Mouse (Mus musculus) hindbrain, embryonic 16.5 days (tissue): ENCODE results near the gene Galnt11. TPM values are rescaled to one million over a fixed set of nuclear protein-coding genes. Genes with fewer than 3 reads are reported as not detected.

Experiments used
- ATAC-seq: fragments of 200-750 bp; cut with Nextera tagmentation; 2 replicates; pipeline ENCODE4 v1.8.0; 2017; ENCODE audit warnings: moderate TSS enrichment, moderate library complexity
- H3K27ac ChIP-seq: fragments of 300-500 bp; sonication (generic); 2 replicates; pipeline ENCODE4 v1.5.1; 2014; ENCODE audit warnings: low read depth, mild to moderate bottlenecking, control low read depth, low read length, moderate library complexity
- H3K27me3 ChIP-seq: fragments of 300-500 bp; sonication (generic); replicated peaks from 2 replicates; pipeline ENCODE4 v1.6.1; 2014; ENCODE audit warnings: low read length; ENCODE audit not compliant: control insufficient read depth, insufficient read depth
- H3K36me3 ChIP-seq: fragments of 300-500 bp; sonication (generic); 2 replicates; pipeline ENCODE4 v1.6.1; 2014; ENCODE audit warnings: mild to moderate bottlenecking, low read length, moderate library complexity, mixed read lengths; ENCODE audit not compliant: control insufficient read depth, insufficient read depth
- H3K4me1 ChIP-seq: fragments of 300-500 bp; sonication (generic); 2 replicates; pipeline ENCODE4 v1.6.1; 2014; ENCODE audit warnings: low read depth, low read length; ENCODE audit not compliant: control insufficient read depth, insufficient read depth
- H3K4me2 ChIP-seq: fragments of 300-500 bp; sonication (generic); 2 replicates; pipeline ENCODE4 v1.6.1; 2014; ENCODE audit warnings: mild to moderate bottlenecking, low read length, control low read depth, moderate library complexity
- H3K4me3 ChIP-seq: fragments of 300-500 bp; sonication (generic); 2 replicates; pipeline ENCODE4 v1.5.1; 2014; ENCODE audit warnings: mild to moderate bottlenecking, low read length, control low read depth, moderate library complexity
- H3K9ac ChIP-seq: fragments of 300-500 bp; sonication (generic); 2 replicates; pipeline ENCODE4 v1.6.1; 2014; ENCODE audit warnings: low read depth, mild to moderate bottlenecking, control low read depth, low read length, moderate library complexity
- H3K9me3 ChIP-seq: fragments of 300-500 bp; sonication (generic); 2 replicates; pipeline ENCODE4 v1.6.1; 2014; ENCODE audit warnings: mild to moderate bottlenecking, low read length, moderate library complexity; ENCODE audit not compliant: control insufficient read depth
- WGBS: fragments of 180-500 bp; shearing (Covaris S2); extraction: QIAGEN DNeasy Blood & Tissue Kit; methylation state at CpG from one replicate; pipeline ENCODE4 v1.1.7; 2014; 5-methylcytosine and 5-hydroxymethylcytosine counted together
- polyA plus RNA-seq: library from polyadenylated mRNA; unstranded; fragments of >200 nt; fragmentation: Nextera tagmentation; extraction: Ambion mirVana; gene quantifications from 2 replicates; pipeline ENCODE4 v1.2.1, GENCODE M21; 2015

Galnt11 gene
- polyA plus RNA-seq, 1 experiment from 2014 or later = 63.3 TPM

- Histone ChIP-seq H3K4me1 (no peaks in the 10 kb centered on the region), H3K27ac (no peak overlapping the region), H3K27me3 (no peaks in the 10 kb centered on the region), H3K9ac (no peak overlapping the region), H3K4me3 (no peak overlapping the region), H3K36me3 (peaks cover 13% of the 10 kb centered on the region), H3K9me3 (no peaks in the 10 kb centered on the region), H3K4me2 (no peak overlapping the region)
- WGBS = 72% methylated on average over 1 of the region's 1 CpGs
- no peak for ATAC-seq
Measured at GRCm38 (mm10) chr5:25246473-25246865, 24.8 kb downstream of the Galnt11 start.

- Histone ChIP-seq H3K27ac (no peak overlapping the region), H3K9ac (no peak overlapping the region), H3K4me3 (no peak overlapping the region), H3K9me3 (no peaks in the 10 kb centered on the region), H3K4me1 (no peaks in the 10 kb centered on the region), H3K36me3 (peaks cover 19% of the 10 kb centered on the region), H3K27me3 (no peaks in the 10 kb centered on the region), H3K4me2 (no peak overlapping the region)
- ATAC-seq = no peak
- WGBS = 89% methylated on average over 3 of the region's 3 CpGs
Measured at GRCm38 (mm10) chr5:25247036-25247435, 25.3 kb downstream of the Galnt11 start.

GRCm38 (mm10) chr5:25252423-25252822, 30.7 kb downstream of the Galnt11 start:
- no peaks in the 10 kb centered on the region for H3K4me1 ChIP-seq
- ATAC-seq = no peak
- 84% methylated on average over 2 of the region's 2 CpGs for WGBS
- no peaks in the 10 kb centered on the region for H3K27me3 ChIP-seq
- H3K4me3 ChIP-seq = no peak overlapping the region
- H3K9me3 ChIP-seq = no peaks in the 10 kb centered on the region
- H3K27ac ChIP-seq = no peak overlapping the region
- H3K9ac ChIP-seq = no peak overlapping the region
- peaks cover 45% of the 10 kb centered on the region for H3K36me3 ChIP-seq
- H3K4me2 ChIP-seq = no peak overlapping the region

- H3K9me3 ChIP-seq = no peaks in the 10 kb centered on the region
- H3K4me3 ChIP-seq = no peak overlapping the region
- ATAC-seq = no peak
- no peak overlapping the region for H3K4me2 ChIP-seq
- WGBS = 95% methylated on average over 8 of the region's 8 CpGs
- no peak overlapping the region for H3K27ac ChIP-seq
- no peak overlapping the region for H3K9ac ChIP-seq
- H3K4me1 ChIP-seq = no peaks in the 10 kb centered on the region
- peaks cover 50% of the 10 kb centered on the region for H3K36me3 ChIP-seq
- no peaks in the 10 kb centered on the region for H3K27me3 ChIP-seq
Measured at GRCm38 (mm10) chr5:25252825-25253544, 31.3 kb downstream of the Galnt11 start.

- Histone ChIP-seq H3K9me3 (no peaks in the 10 kb centered on the region), H3K27me3 (no peaks in the 10 kb centered on the region), H3K4me1 (no peaks in the 10 kb centered on the region), H3K4me3 (no peak overlapping the region), H3K4me2 (no peak overlapping the region), H3K36me3 (peaks cover 54% of the 10 kb centered on the region), H3K27ac (no peak overlapping the region), H3K9ac (no peak overlapping the region)
- 94% methylated on average over 4 of the region's 4 CpGs for WGBS
- ATAC-seq = no peak
Measured at GRCm38 (mm10) chr5:25254491-25254890, 32.8 kb downstream of the Galnt11 start.

- Histone ChIP-seq H3K9ac (no peak overlapping the region), H3K4me1 (no peaks in the 10 kb centered on the region), H3K4me2 (no peak overlapping the region), H3K4me3 (no peak overlapping the region), H3K27ac (no peak overlapping the region), H3K9me3 (no peaks in the 10 kb centered on the region), H3K27me3 (no peaks in the 10 kb centered on the region), H3K36me3 (peaks cover 44% of the 10 kb centered on the region)
- no peak for ATAC-seq
- 98% methylated on average over 2 of the region's 2 CpGs for WGBS
Measured at GRCm38 (mm10) chr5:25256686-25257085, 35.0 kb downstream of the Galnt11 start.

- no peaks in the 10 kb centered on the region for H3K9me3 ChIP-seq
- H3K36me3 ChIP-seq = peaks cover 49% of the 10 kb centered on the region
- no peak overlapping the region for H3K9ac ChIP-seq
- no peak for ATAC-seq
- H3K4me2 ChIP-seq = no peak overlapping the region
- WGBS = 83% methylated on average over 6 of the region's 6 CpGs
- H3K27me3 ChIP-seq = no peaks in the 10 kb centered on the region
- no peaks in the 10 kb centered on the region for H3K4me1 ChIP-seq
- no peak overlapping the region for H3K27ac ChIP-seq
- no peak overlapping the region for H3K4me3 ChIP-seq
Measured at GRCm38 (mm10) chr5:25261452-25261851, 39.7 kb downstream of the Galnt11 start.

- ATAC-seq = no peak
- H3K4me1 ChIP-seq = no peaks in the 10 kb centered on the region
- H3K4me2 ChIP-seq = no peak overlapping the region
- 86% methylated on average over 7 of the region's 7 CpGs for WGBS
- H3K27me3 ChIP-seq = no peaks in the 10 kb centered on the region
- H3K4me3 ChIP-seq = no peak overlapping the region
- no peak overlapping the region for H3K9ac ChIP-seq
- H3K9me3 ChIP-seq = no peaks in the 10 kb centered on the region
- H3K27ac ChIP-seq = no peak overlapping the region
- peaks cover 50% of the 10 kb centered on the region for H3K36me3 ChIP-seq
Measured at GRCm38 (mm10) chr5:25262266-25262665, 40.6 kb downstream of the Galnt11 start.

GRCm38 (mm10) chr5:25268258-25268888, 46.7 kb downstream of the Galnt11 start:
- ATAC-seq = no peak
- H3K27me3 ChIP-seq = no peaks in the 10 kb centered on the region
- no peak overlapping the region for H3K9ac ChIP-seq
- H3K36me3 ChIP-seq = peaks cover 28% of the 10 kb centered on the region; the same call in 1 of the 2 replicates
- no peak overlapping the region for H3K4me2 ChIP-seq
- H3K9me3 ChIP-seq = no peaks in the 10 kb centered on the region
- no peak overlapping the region for H3K27ac ChIP-seq
- 94% methylated on average over 4 of the region's 4 CpGs for WGBS
- no peak overlapping the region for H3K4me3 ChIP-seq
- H3K4me1 ChIP-seq = no peaks in the 10 kb centered on the region
